Mouse (Mus musculus) MEL (cell line): ENCODE results near the gene Cd200r3. TPM values are rescaled to one million over a fixed set of nuclear protein-coding genes. Genes with fewer than 3 reads are reported as not detected.

Experiments
- DNase-seq: peaks from one replicate; pipeline ENCODE4 v3.0.0; 2011; ENCODE audit warnings: low read depth, low spot score
- H3K27ac ChIP-seq: 2 replicates; pipeline ENCODE4 v1.5.1; 2012; ENCODE audit warnings: low read depth, mild to moderate bottlenecking, control low read depth, low read length, moderate library complexity; ENCODE audit not compliant: control insufficient read depth
- H3K27me3 ChIP-seq, 2 experiments: fragments of 150-350 bp in 1 of 2; sonication (generic) in 1 of 2; 2 replicates each; pipeline ENCODE4 v1.6.1; 2012; ENCODE audit warnings: low read length in 2 of 2, mild to moderate bottlenecking in 2 of 2, improper control_type of control experiment in 1 of 2, moderate library complexity in 1 of 2; ENCODE audit not compliant: insufficient read depth in 2 of 2, control insufficient read depth in 1 of 2
- H3K36me3 ChIP-seq, 2 experiments: 2 replicates each; pipeline ENCODE4 v1.6.1; 2012 to 2014; ENCODE audit warnings: low read length in 2 of 2, improper control_type of control experiment in 1 of 2, inconsistent platforms in 1 of 2, mild to moderate bottlenecking in 1 of 2; ENCODE audit not compliant: insufficient read depth in 2 of 2, control insufficient read depth in 1 of 2
- H3K4me1 ChIP-seq, 2 experiments: fragments of 150-350 bp in 1 of 2; sonication (generic) in 1 of 2; 2 replicates each; pipeline ENCODE4 v1.6.1; 2012; ENCODE audit warnings: low read length in 2 of 2, improper control_type of control experiment in 1 of 2, mild to moderate bottlenecking in 1 of 2; ENCODE audit not compliant: insufficient read depth in 2 of 2, control insufficient read depth in 1 of 2
- H3K4me3 ChIP-seq, 2 experiments: fragments of 150-350 bp in 1 of 2; sonication (generic) in 1 of 2; 2 replicates each; pipeline ENCODE4 v1.5.1; 2012; ENCODE audit warnings: low read depth in 2 of 2, low read length in 2 of 2, mild to moderate bottlenecking in 2 of 2, moderate library complexity in 2 of 2, control low read depth in 1 of 2, improper control_type of control experiment in 1 of 2; ENCODE audit not compliant: control insufficient read depth in 1 of 2, insufficient read depth in 1 of 2
- H3K79me2 ChIP-seq: 2 replicates; pipeline ENCODE4 v1.6.1; 2012; ENCODE audit warnings: mild to moderate bottlenecking, low read length, moderate library complexity; ENCODE audit not compliant: control insufficient read depth, poor library complexity, insufficient read depth
- H3K9ac ChIP-seq: 2 replicates; pipeline ENCODE4 v1.6.1; 2012; ENCODE audit warnings: low read depth, mild to moderate bottlenecking, control low read depth, low read length, moderate library complexity; ENCODE audit not compliant: control insufficient read depth, poor library complexity, severe bottlenecking
- H3K9me3 ChIP-seq: fragments of 150-350 bp; sonication (generic); replicated peaks from 2 replicates; pipeline ENCODE4 v1.6.1; 2012; ENCODE audit warnings: mild to moderate bottlenecking, low read length, improper control_type of control experiment, moderate library complexity; ENCODE audit not compliant: insufficient read depth
- CHD1 ChIP-seq: IDR thresholded peaks from 2 replicates; pipeline ENCODE4 v1.6.1; 2012; ENCODE audit warnings: low read depth, mild to moderate bottlenecking, inconsistent platforms, low read length, improper control_type of control experiment
- CHD2 ChIP-seq: IDR thresholded peaks from 2 replicates; pipeline ENCODE4 v1.6.1; 2011; ENCODE audit warnings: low read length, improper control_type of control experiment
- E2F4 ChIP-seq: IDR thresholded peaks from 2 replicates; pipeline ENCODE4 v1.6.1; 2011; ENCODE audit warnings: low read depth, low read length, improper control_type of control experiment, borderline replicate concordance
- ELF1 ChIP-seq: IDR thresholded peaks from 2 replicates; pipeline ENCODE4 v1.6.1; 2014; ENCODE audit warnings: low read depth, mild to moderate bottlenecking, inconsistent platforms, low read length, improper control_type of control experiment, moderate library complexity
- EP300 ChIP-seq, 2 experiments: IDR thresholded peaks; 2 replicates each; pipeline ENCODE4 v1.6.1; 2011; ENCODE audit warnings: improper control_type of control experiment in 2 of 2, low read length in 2 of 2, low read depth in 1 of 2, mild to moderate bottlenecking in 1 of 2
- ETS1 ChIP-seq: IDR thresholded peaks from 2 replicates; pipeline ENCODE4 v1.6.1; 2012; ENCODE audit warnings: low read depth, mild to moderate bottlenecking, inconsistent platforms, low read length, improper control_type of control experiment, moderate library complexity
- GABPA ChIP-seq: IDR thresholded peaks from 2 replicates; pipeline ENCODE4 v1.6.1; 2012; ENCODE audit warnings: low read depth, mild to moderate bottlenecking, inconsistent platforms, low read length, improper control_type of control experiment, moderate library complexity
- GATA1 ChIP-seq: IDR thresholded peaks from 2 replicates; pipeline ENCODE4 v1.6.1; 2011; ENCODE audit warnings: low read depth, low read length, improper control_type of control experiment
- JUND ChIP-seq: IDR thresholded peaks from 2 replicates; pipeline ENCODE4 v1.6.1; 2011; ENCODE audit warnings: low read depth, mild to moderate bottlenecking, improper control_type of control experiment, low read length
- MAZ ChIP-seq: IDR thresholded peaks from 2 replicates; pipeline ENCODE4 v1.6.1; 2012; ENCODE audit warnings: low read depth, mild to moderate bottlenecking, inconsistent platforms, low read length, improper control_type of control experiment
- MXI1 ChIP-seq: IDR thresholded peaks from 2 replicates; pipeline ENCODE4 v1.6.1; 2011; ENCODE audit warnings: mild to moderate bottlenecking, low read depth, low read length, improper control_type of control experiment
- MYB ChIP-seq: IDR thresholded peaks from 2 replicates; pipeline ENCODE4 v1.6.1; 2011; ENCODE audit warnings: mild to moderate bottlenecking, low read depth, low read length, improper control_type of control experiment
- NRF1 ChIP-seq: IDR thresholded peaks from 2 replicates; pipeline ENCODE4 v1.6.1; 2014; ENCODE audit warnings: low read depth, mild to moderate bottlenecking, inconsistent platforms, low read length, improper control_type of control experiment, moderate library complexity; ENCODE audit not compliant: poor library complexity, insufficient read depth, severe bottlenecking
- POLR2A ChIP-seq, 2 experiments: IDR thresholded peaks; 2 replicates each; pipeline ENCODE4 v1.6.1; 2011 to 2012; ENCODE audit warnings: low read length in 2 of 2, mild to moderate bottlenecking in 2 of 2, control low read depth in 1 of 2, improper control_type of control experiment in 1 of 2, low read depth in 1 of 2, moderate library complexity in 1 of 2; ENCODE audit not compliant: control insufficient read depth in 1 of 2, insufficient read depth in 1 of 2, poor library complexity in 1 of 2
- POLR2AphosphoS2 ChIP-seq: IDR thresholded peaks from 2 replicates; pipeline ENCODE4 v1.6.1; 2011; ENCODE audit warnings: low read length, improper control_type of control experiment
- POLR2AphosphoS5 ChIP-seq: IDR thresholded peaks from 2 replicates; pipeline ENCODE4 v1.6.1; 2012; ENCODE audit warnings: low read depth, borderline replicate concordance, mild to moderate bottlenecking, inconsistent platforms, low read length, moderate library complexity, mixed read lengths
- RAD21 ChIP-seq: IDR thresholded peaks from 2 replicates; pipeline ENCODE4 v1.6.1; 2011; ENCODE audit warnings: mild to moderate bottlenecking, low read depth, low read length, improper control_type of control experiment
- SIN3A ChIP-seq: IDR thresholded peaks from 2 replicates; pipeline ENCODE4 v1.6.1; 2012; ENCODE audit warnings: low read length, improper control_type of control experiment, inconsistent platforms
- SMC3 ChIP-seq: IDR thresholded peaks from 2 replicates; pipeline ENCODE4 v1.6.1; 2011; ENCODE audit warnings: low read depth, low read length, improper control_type of control experiment
- TAL1 ChIP-seq: IDR thresholded peaks from 2 replicates; pipeline ENCODE4 v1.6.1; 2012; ENCODE audit warnings: mild to moderate bottlenecking, inconsistent platforms, low read length, moderate library complexity, mixed read lengths
- TCF12 ChIP-seq: IDR thresholded peaks from 2 replicates; pipeline ENCODE4 v1.6.1; 2014; ENCODE audit warnings: low read depth, mild to moderate bottlenecking, inconsistent platforms, low read length, improper control_type of control experiment, moderate library complexity
- UBTF ChIP-seq: IDR thresholded peaks from 2 replicates; pipeline ENCODE4 v1.6.1; 2012; ENCODE audit warnings: low read depth, mild to moderate bottlenecking, inconsistent platforms, low read length, improper control_type of control experiment, moderate library complexity, borderline replicate concordance; ENCODE audit not compliant: insufficient read depth
- USF1 ChIP-seq: IDR thresholded peaks from 2 replicates; pipeline ENCODE4 v1.6.1; 2014; ENCODE audit warnings: low read depth, mild to moderate bottlenecking, inconsistent platforms, low read length, improper control_type of control experiment, moderate library complexity
- ZC3H11A ChIP-seq: IDR thresholded peaks from 2 replicates; pipeline ENCODE4 v1.6.1; 2012; ENCODE audit warnings: low read depth, mild to moderate bottlenecking, inconsistent platforms, low read length, improper control_type of control experiment
- ZMIZ1 ChIP-seq: IDR thresholded peaks from 2 replicates; pipeline ENCODE4 v1.6.1; 2012; ENCODE audit warnings: low read depth, mild to moderate bottlenecking, inconsistent platforms, low read length, improper control_type of control experiment, moderate library complexity
- polyA plus RNA-seq, 2 experiments: library from polyadenylated mRNA; stranded (reverse) in 1 of 2; unstranded in 1 of 2; fragments of >175 nt in 1 of 2; fragments of >200 nt in 1 of 2; gene quantifications; 2 replicates each; pipeline versions ENCODE4 v1.2.1 to v1.2.4; 2012; ENCODE audit warnings: low replicate concordance in 2 of 2, low read depth in 1 of 2; ENCODE audit not compliant: insufficient read length in 2 of 2, insufficient read depth in 1 of 2, missing spikeins in 1 of 2
- total RNA-seq: library from RNA; depleted of rRNA; stranded (reverse); fragments of 300-350 nt; gene quantifications from 2 replicates; pipeline ENCODE4 v1.2.3, GENCODE M21; 2012

Cd200r3 gene
- total and polyA plus RNA-seq, 3 experiments: 0.46 TPM; not detected in 1

DNA sequence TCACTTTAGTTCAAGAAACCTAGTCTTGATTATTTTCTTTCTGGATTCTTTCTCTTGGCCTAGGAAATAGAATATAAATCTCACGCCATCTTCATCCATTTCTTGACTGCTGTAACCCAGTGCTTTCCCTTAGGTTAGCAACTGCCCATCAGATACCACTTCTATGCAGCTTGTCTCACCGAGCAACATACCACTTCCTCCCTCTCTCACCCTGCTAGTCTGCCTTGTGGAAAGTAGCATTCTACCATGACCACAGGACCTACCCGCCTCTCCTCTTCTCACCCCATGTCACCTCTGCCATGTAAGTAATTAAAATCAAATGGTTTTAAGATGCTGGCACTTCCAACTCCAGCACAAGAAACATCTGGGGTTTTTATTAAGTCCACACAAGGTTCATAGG, 73.0 kb downstream of the Cd200r3 start:
- DNase-seq: peak; percentile 52
- H3K27ac ChIP-seq: no peak overlapping the region

DNA sequence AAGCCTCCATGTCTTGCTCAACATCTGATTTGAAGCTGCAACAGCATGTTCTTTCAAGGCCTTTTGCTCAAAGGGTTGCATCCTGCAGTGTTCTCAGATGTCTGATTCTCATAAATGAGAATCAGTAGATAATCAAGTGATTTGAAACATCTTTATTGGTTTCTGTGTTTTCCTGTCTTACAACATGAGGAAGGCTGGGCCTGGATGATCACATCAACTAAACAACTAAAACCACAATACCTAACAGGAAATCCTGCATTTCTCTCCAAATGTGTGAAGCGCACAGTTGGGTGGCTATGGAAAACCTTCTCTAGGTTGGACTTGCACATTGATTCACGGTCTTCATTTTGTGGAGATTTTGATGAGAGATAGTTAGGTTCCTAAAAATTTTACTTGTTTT, 75.4 kb downstream of the Cd200r3 start:
- no peak overlapping the region for H3K27ac ChIP-seq
- H3K27me3 ChIP-seq: no peaks in the 10 kb centered on the region
- no peak for TF ChIP-seq GABPA
- TF ChIP-seq, all 39 proteins: peak for 0
- no peaks in the 10 kb centered on the region for H3K79me2 ChIP-seq
- H3K4me3 ChIP-seq: no peak overlapping the region
- H3K4me1 ChIP-seq: peaks cover 15 to 29% of the 10 kb centered on the region in 2 experiments
- no peak for DNase-seq
- no peak overlapping the region for H3K9ac ChIP-seq
- H3K9me3 ChIP-seq: no peaks in the 10 kb centered on the region
- peaks cover 0 to 37% of the 10 kb centered on the region in 2 experiments; a peak in 2 of 4 replicates for H3K36me3 ChIP-seq

More for the DNA sequence above, 73.0 kb downstream of the Cd200r3 start:
- H3K9me3 ChIP-seq: no peaks in the 10 kb centered on the region
- H3K9ac ChIP-seq: no peak overlapping the region
- peaks cover 12 to 22% of the 10 kb centered on the region in 2 experiments for H3K4me1 ChIP-seq
- no peaks in the 10 kb centered on the region for H3K27me3 ChIP-seq
- H3K36me3 ChIP-seq: peaks cover 0 to 27% of the 10 kb centered on the region in 2 experiments; a peak in 2 of 4 replicates
- H3K4me3 ChIP-seq: no peak overlapping the region
- TF ChIP-seq EP300 (IDR thresholded peaks at IDR 0.05; ENCODE audit: low read depth in 1 of 2, low read length in 2 of 2): peak; percentile 34; a peak in 3 of 4 replicates
- no peak for TF ChIP-seq SMC3
- TF ChIP-seq GATA1: peak; percentile 31; the same call in 1 of the 2 replicates
- H3K79me2 ChIP-seq: no peaks in the 10 kb centered on the region

DNA sequence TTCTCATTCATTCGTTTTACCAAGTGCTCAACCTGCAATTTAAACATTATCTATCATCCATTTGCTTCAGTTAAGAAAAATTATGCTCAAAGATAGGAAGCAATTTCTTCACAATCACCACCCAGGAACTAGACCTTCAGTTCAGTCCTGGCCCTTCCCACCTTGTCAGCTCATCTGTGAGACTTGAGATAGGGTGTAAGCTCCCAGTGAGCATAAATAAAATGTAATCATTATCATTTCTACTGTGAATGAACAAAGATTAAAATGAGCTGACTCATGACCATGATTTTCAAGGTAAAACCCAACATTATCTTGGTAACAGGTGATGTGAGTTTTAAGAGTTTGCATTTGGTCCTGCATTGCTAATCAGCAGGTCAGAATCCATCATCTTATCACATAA, 76.6 kb downstream of the Cd200r3 start:
- no peaks in the 10 kb centered on the region for H3K27me3 ChIP-seq
- no peaks in the 10 kb centered on the region for H3K79me2 ChIP-seq
- no peak overlapping the region for H3K4me3 ChIP-seq
- no peak overlapping the region for H3K9ac ChIP-seq
- peak overlapping the region; percentile 42; the same call in 1 of the 2 replicates for H3K27ac ChIP-seq
- H3K4me1 ChIP-seq: peaks cover 18 to 32% of the 10 kb centered on the region in 2 experiments
- peaks cover 0 to 41% of the 10 kb centered on the region in 2 experiments; a peak in 2 of 4 replicates for H3K36me3 ChIP-seq
- peak; percentile 33 for DNase-seq
- no peaks in the 10 kb centered on the region for H3K9me3 ChIP-seq
- no peak for TF ChIP-seq USF1
- TF ChIP-seq E2F4: no peak
- no peak for TF ChIP-seq JUND
- TF ChIP-seq CHD1: no peak
- TF ChIP-seq NRF1: no peak
- TF ChIP-seq GATA1: peak; percentile 58
- TF ChIP-seq RAD21: no peak
- TF ChIP-seq TAL1: no peak
- peak; percentile 64 to 66 for TF ChIP-seq EP300 (IDR thresholded peaks at IDR 0.05; ENCODE audit: low read depth in 1 of 2, low read length in 2 of 2)
- no peak for TF ChIP-seq ZC3H11A
- no peak for TF ChIP-seq GABPA
- no peak for TF ChIP-seq POLR2AphosphoS2
- peak; percentile 41; the same call in 1 of the 2 replicates for TF ChIP-seq TCF12
- no peak for TF ChIP-seq CHD2
- TF ChIP-seq SIN3A: 0 out of 2 replicates have a peak, but pooled peaks have one; percentile 19
- TF ChIP-seq ETS1: peak; percentile 63
- TF ChIP-seq POLR2AphosphoS5: no peak
- TF ChIP-seq MAZ: no peak
- TF ChIP-seq ELF1: no peak
- no peak for TF ChIP-seq POLR2A (IDR thresholded peaks at IDR 0.05; ENCODE audit: control insufficient read depth in 1 of 2, insufficient read depth in 1 of 2, low read depth in 1 of 2, low read length in 2 of 2, poor library complexity in 1 of 2)
- TF ChIP-seq MXI1: peak; percentile 27; the same call in 1 of the 2 replicates
- TF ChIP-seq UBTF: no peak
- no peak for TF ChIP-seq ZMIZ1
- TF ChIP-seq MYB: no peak
